Mouse (Mus musculus): ENCODE measurements at regions not wholly inside any gene's neighbourhood (a gene's known extent, or its start where the extent isn't known, plus 50 kb on each side); places are given as distances from the start of the nearest gene placed in this dataset.

DNA sequence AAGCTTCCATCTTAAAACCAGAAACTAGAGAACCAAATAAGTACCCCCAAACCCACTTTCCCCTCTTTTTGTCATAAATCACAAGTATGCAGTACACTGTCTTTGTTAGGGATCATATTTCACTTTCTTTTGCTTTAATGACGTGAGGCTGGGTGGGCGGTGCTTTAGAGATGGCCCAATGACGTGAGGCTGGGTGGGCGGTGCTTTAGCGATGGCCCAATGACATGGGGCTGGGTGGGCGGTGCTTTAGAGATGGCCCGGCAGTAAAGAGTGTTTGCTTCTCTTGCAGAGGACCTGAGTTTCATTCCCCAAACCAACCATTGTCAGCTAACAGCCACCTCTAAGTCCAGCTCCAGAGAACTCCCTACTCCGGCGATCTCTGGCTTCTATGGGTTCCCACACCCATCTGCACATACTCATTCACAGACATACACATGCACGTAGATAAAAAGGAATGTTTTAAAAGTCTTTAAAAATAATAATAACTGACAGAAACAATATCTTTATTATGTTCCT lies 59.2 kb upstream of the Siah3 start:
- Histone ChIP-seq H3K4me1 (peaks cover 8% of the 10 kb centered on the region; the same call in 1 of the 2 replicates), H3K27ac (replicated peaks) (no peak overlapping the region), H3K36me3 (no peaks in the 10 kb centered on the region), H3K4me3 (replicated peaks) (no peak overlapping the region), H3K9ac (replicated peaks) (no peak overlapping the region), H3K4me2 (no peak overlapping the region), H3K9me3 (replicated peaks) (no peaks in the 10 kb centered on the region), H3K27me3 (replicated peaks) (no peaks in the 10 kb centered on the region)
- no peak for ATAC-seq (ENCODE audit: low FRiP score)
- 90% methylated on average over 10 of the region's 10 CpGs for WGBS

DNA sequence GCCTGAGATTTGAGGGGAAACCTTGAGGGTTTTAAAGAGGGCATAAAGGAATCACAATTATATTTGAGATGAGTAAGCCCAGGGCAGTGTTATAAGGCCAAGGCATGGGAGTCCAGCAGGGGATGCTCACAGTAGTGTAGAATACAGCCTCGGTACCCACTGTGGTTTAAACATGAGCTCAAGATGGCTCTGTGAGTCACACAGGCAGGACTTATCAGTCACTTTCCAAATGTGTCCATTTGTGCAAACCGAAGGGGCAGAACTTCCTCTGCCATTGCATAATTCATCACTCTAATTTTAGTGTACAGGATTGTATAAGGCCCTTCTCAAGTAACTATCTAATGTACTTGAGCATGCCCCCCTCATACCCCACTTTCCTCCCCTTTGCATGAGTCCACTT lies 56.1 kb upstream of the Siah3 start:
- Histone ChIP-seq H3K4me2 (no peak overlapping the region), H3K27ac (replicated peaks) (no peak overlapping the region), H3K9ac (replicated peaks) (no peak overlapping the region), H3K9me3 (replicated peaks) (no peaks in the 10 kb centered on the region), H3K4me3 (replicated peaks) (no peak overlapping the region), H3K27me3 (replicated peaks) (no peaks in the 10 kb centered on the region), H3K4me1 (peaks cover 11% of the 10 kb centered on the region), H3K36me3 (no peaks in the 10 kb centered on the region)
- 85% methylated on average over 2 of the region's 2 CpGs for WGBS
- no peak for ATAC-seq (ENCODE audit: low FRiP score)

DNA sequence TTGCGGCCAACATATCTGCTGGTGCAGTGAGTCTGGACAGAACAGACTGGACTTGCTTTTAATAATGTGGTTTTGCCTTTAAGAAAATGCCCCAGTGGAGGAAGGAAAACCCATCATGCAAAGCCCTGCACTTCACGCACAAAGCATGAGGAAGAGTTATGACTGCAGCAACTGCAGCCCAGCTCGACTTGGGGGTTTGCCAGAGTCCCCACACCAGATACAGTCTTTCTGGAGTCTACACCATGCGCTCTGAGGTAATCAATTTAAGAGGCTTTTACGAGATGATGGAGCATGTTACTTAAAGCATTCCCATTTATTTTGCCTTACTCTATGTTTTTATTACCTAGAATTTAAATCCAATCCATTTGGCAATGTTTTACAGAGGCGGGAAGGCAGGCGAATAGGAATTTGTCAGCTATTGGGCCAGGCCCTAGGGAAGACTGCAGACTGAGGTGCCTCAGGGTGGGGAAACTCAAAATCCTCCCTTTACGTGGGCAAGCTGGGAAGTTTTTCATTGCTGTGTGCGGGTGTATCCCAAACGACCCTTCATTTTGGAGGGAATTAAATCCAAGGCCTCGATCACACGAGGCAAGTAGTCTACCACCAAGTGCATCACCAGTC lies 53.2 kb upstream of the Siah3 start:
- peaks cover 11% of the 10 kb centered on the region for H3K4me1 ChIP-seq
- H3K4me2 ChIP-seq: no peak overlapping the region
- no peak overlapping the region for H3K4me3 ChIP-seq (replicated peaks)
- WGBS: 44% methylated on average over 12 of the region's 12 CpGs
- no peaks in the 10 kb centered on the region for H3K27me3 ChIP-seq (replicated peaks)
- peak; percentile 80 for ATAC-seq (ENCODE audit: low FRiP score)
- peak overlapping the region; percentile 46 for H3K27ac ChIP-seq (replicated peaks)
- no peaks in the 10 kb centered on the region for H3K9me3 ChIP-seq (replicated peaks)
- H3K9ac ChIP-seq (replicated peaks): no peak overlapping the region
- no peaks in the 10 kb centered on the region for H3K36me3 ChIP-seq
